ENCODE assay signal across 19 mouse cellular contexts in genomic region chr5:142524711-142525464, GRCm38 (mm10). TPM values are rescaled to one million over a fixed set of nuclear protein-coding genes. Genes with fewer than 3 reads are reported as not detected.
A peak's percentile ranks its signal among the peaks of the same experiment; 100 is the strongest.
DNase-seq lines count a peak whose midpoint lies in the region; ATAC-seq and TF ChIP-seq lines count a peak whose summit lies in the region.
"Had no signal": no experiment of that assay in that cellular context is flagged by ENCODE, and none has a peak within 500 bp of the region (broad histone marks: within the 10 kb centered on the region; RNA-seq: fewer than 3 reads in every experiment).

No protein-coding gene starts in this region.

- ATAC-seq in hindbrain, postnatal 0 days, result peak; percentile 80
- no peak for ATAC-seq in hindbrain, embryonic 11.5 days (ENCODE audit: low FRiP score)
- no peak for ATAC-seq in forebrain, postnatal 0 days
- ATAC-seq: forebrain, embryonic 14.5 days had no signal

- peak overlapping the region; percentile 13; the same call in 1 of the 2 replicates for H3K27ac ChIP-seq in hindbrain, postnatal 0 days
- H3K27ac ChIP-seq in hindbrain, embryonic 11.5 days (ENCODE audit: low read depth, low read length), result no peak overlapping the region
- no peak overlapping the region for H3K27ac ChIP-seq in forebrain, postnatal 0 days (ENCODE audit: low read depth, low read length)
- H3K27ac ChIP-seq: gastrocnemius, adult 2 months; heart, adult 2 months; liver, embryonic 13.5 days; neural tube, embryonic 12.5 days had no signal

- H3K9ac ChIP-seq in hindbrain, postnatal 0 days (replicated peaks; ENCODE audit: low read length), result no peak overlapping the region
- no peak overlapping the region for H3K9ac ChIP-seq in hindbrain, embryonic 11.5 days (ENCODE audit: low read depth, low read length)
- no peak overlapping the region for H3K9ac ChIP-seq in forebrain, postnatal 0 days
- H3K9ac ChIP-seq: liver, embryonic 13.5 days; neural tube, embryonic 12.5 days had no signal

- no peak overlapping the region for H3K4me2 ChIP-seq in hindbrain, postnatal 0 days (ENCODE audit: low read depth, low read length)
- no peak overlapping the region for H3K4me2 ChIP-seq in hindbrain, embryonic 11.5 days (replicated peaks; ENCODE audit: low read depth, low read length)
- H3K4me2 ChIP-seq in forebrain, postnatal 0 days (ENCODE audit: low read depth), result no peak overlapping the region
- H3K4me2 ChIP-seq: liver, embryonic 13.5 days; neural tube, embryonic 12.5 days had no signal

- peak; percentile 40 for DNase-seq in cerebellum, adult 11-12 months
- no peak for DNase-seq in cerebellum, postnatal 36 days
- DNase-seq in hindbrain, postnatal 0 days (ENCODE audit: low spot score), result peak; percentile 69
- no peak for DNase-seq in hindbrain, embryonic 11.5 days (ENCODE audit: low spot score)
- DNase-seq in MN1 (ENCODE audit: low spot score), result peak; percentile 59
- DNase-seq in lung, postnatal 36 days, result peak; percentile 30
- DNase-seq in adipocyte (ENCODE audit: low spot score), result no peak
- no peak for DNase-seq in forebrain, postnatal 0 days
- DNase-seq: gastrocnemius, adult 2 months; heart, adult 2 months; kidney, adult 18-20 months; liver, embryonic 13.5 days; thymus, postnatal 36 days had no signal

- H3K4me1 ChIP-seq in hindbrain, postnatal 0 days (ENCODE audit: insufficient read depth, low read length), result no peaks in the 10 kb centered on the region
- H3K4me1 ChIP-seq in hindbrain, embryonic 11.5 days (replicated peaks; ENCODE audit: control insufficient read depth, insufficient read depth, low read length), result no peaks in the 10 kb centered on the region
- H3K4me1 ChIP-seq in forebrain, postnatal 0 days (ENCODE audit: insufficient read depth), result no peaks in the 10 kb centered on the region

- WGBS in hindbrain, postnatal 0 days, result 69% methylated on average over 8 of the region's 8 CpGs
- 74% methylated on average over 8 of the region's 8 CpGs for WGBS in hindbrain, embryonic 11.5 days
- WGBS in forebrain, postnatal 0 days, result 66% methylated on average over 8 of the region's 8 CpGs

- TF ChIP-seq CTCF in hindbrain, postnatal 0 days (IDR thresholded peaks at IDR 0.05; ENCODE audit: low read depth), result no peak
- TF ChIP-seq CTCF in forebrain, postnatal 0 days (IDR thresholded peaks at IDR 0.05; ENCODE audit: low read depth), result no peak

- H3K9me3 ChIP-seq in hindbrain, postnatal 0 days (ENCODE audit: low read length), result no peaks in the 10 kb centered on the region
- no peaks in the 10 kb centered on the region for H3K9me3 ChIP-seq in hindbrain, embryonic 11.5 days (ENCODE audit: control insufficient read depth, low read length)
- H3K9me3 ChIP-seq in forebrain, postnatal 0 days (ENCODE audit: low read length), result no peaks in the 10 kb centered on the region
- H3K9me3 ChIP-seq: liver, embryonic 13.5 days; neural tube, embryonic 12.5 days had no signal

- H3K36me3 ChIP-seq in hindbrain, postnatal 0 days (ENCODE audit: insufficient read depth, low read length), result no peaks in the 10 kb centered on the region
- H3K36me3 ChIP-seq in hindbrain, embryonic 11.5 days (ENCODE audit: control insufficient read depth, insufficient read depth, low read length), result no peaks in the 10 kb centered on the region
- H3K36me3 ChIP-seq in forebrain, postnatal 0 days (ENCODE audit: insufficient read depth), result no peaks in the 10 kb centered on the region; the same call in 1 of the 2 replicates
- H3K36me3 ChIP-seq: liver, embryonic 13.5 days; neural tube, embryonic 12.5 days had no signal

- no peaks in the 10 kb centered on the region for H3K27me3 ChIP-seq in hindbrain, postnatal 0 days (ENCODE audit: insufficient read depth, low read length)
- H3K27me3 ChIP-seq in hindbrain, embryonic 11.5 days (ENCODE audit: control insufficient read depth, insufficient read depth, low read length), result no peaks in the 10 kb centered on the region
- H3K27me3 ChIP-seq in forebrain, postnatal 0 days (ENCODE audit: insufficient read depth, low read length), result no peaks in the 10 kb centered on the region

- no peak overlapping the region for H3K4me3 ChIP-seq in hindbrain, postnatal 0 days (ENCODE audit: low read length)
- H3K4me3 ChIP-seq in hindbrain, embryonic 11.5 days (ENCODE audit: low read depth, low read length), result no peak overlapping the region
- no peak overlapping the region for H3K4me3 ChIP-seq in forebrain, postnatal 0 days (ENCODE audit: low read depth, low read length)
- H3K4me3 ChIP-seq: gastrocnemius, adult 2 months; heart, adult 2 months; liver, embryonic 13.5 days; megakaryocyte, embryonic 14.5 days; neural tube, embryonic 12.5 days had no signal

RNA-seq across cellular contexts. Expression of gene Papolb, which starts 5.0 kb away (rescaled TPM):
- 0.32 and 0.37 TPM in 2 replicates for total RNA-seq in hindbrain, postnatal 0 days (2014; rRNA removed)
- polyA plus RNA-seq in hindbrain, postnatal 0 days (2015; fragmentation: Nextera tagmentation; extraction: Ambion mirVana), result 0.14 and 0.16 TPM in 2 replicates
- polyA plus RNA-seq in hindbrain, embryonic 11.5 days (2014; fragmentation: Nextera tagmentation; extraction: Ambion mirVana), result 0.12 and 0.32 TPM in 2 replicates
- total RNA-seq in forebrain, postnatal 0 days (2014; rRNA removed), result 0.38 and 0.62 TPM in 2 replicates
- polyA plus RNA-seq in forebrain, postnatal 0 days (2015; fragmentation: Nextera tagmentation; extraction: Ambion mirVana), result 0.12 and 0.13 TPM in 2 replicates
- total RNA-seq: CH12.LX; hematopoietic stem cell, adult 5-6 weeks had no signal
- polyA plus RNA-seq: large intestine, adult 2 months; liver, embryonic 13.5 days had no signal

RNA-seq across cellular contexts. Expression of gene Radil, which starts 26.0 kb away (rescaled TPM):
- total RNA-seq in hindbrain, postnatal 0 days (2014; rRNA removed), result 17.7 and 20.0 TPM in 2 replicates
- 11.9 and 12.4 TPM in 2 replicates for polyA plus RNA-seq in hindbrain, postnatal 0 days (2015; fragmentation: Nextera tagmentation; extraction: Ambion mirVana)
- polyA plus RNA-seq in hindbrain, embryonic 11.5 days (2014; fragmentation: Nextera tagmentation; extraction: Ambion mirVana), result 2.6 and 2.8 TPM in 2 replicates
- total RNA-seq in forebrain, postnatal 0 days (2014; rRNA removed), result 10.8 and 20.7 TPM in 2 replicates
- 6.0 and 10.4 TPM in 2 replicates for polyA plus RNA-seq in forebrain, postnatal 0 days (2015; fragmentation: Nextera tagmentation; extraction: Ambion mirVana)
- total RNA-seq: CH12.LX; hematopoietic stem cell, adult 5-6 weeks had no signal

Comparison
In these comparisons a context has a peak if more than half of its experiments do, and no peak if none do; other contexts are left out.
1. DNase-seq: peak in cerebellum, adult 11-12 months (single experiment), hindbrain, postnatal 0 days (single experiment), MN1 (single experiment) and lung, postnatal 36 days (single experiment); none in cerebellum, postnatal 36 days (0 of 2), hindbrain, embryonic 11.5 days (single experiment), adipocyte (single experiment) and forebrain, postnatal 0 days (single experiment).